Mouse (Mus musculus): ENCODE results near the gene Xndc1. TPM values are rescaled to one million over a fixed set of nuclear protein-coding genes. Genes with fewer than 3 reads are reported as not detected.

Gene Xndc1
- polyA plus RNA-seq, 1 experiment from 2014 or later = 26.3 TPM

GRCm38 (mm10) chr7:102120326-102120725 lies 55.0 kb downstream of the Xndc1 start:
- Histone ChIP-seq H3K36me3 (ENCODE audit: control insufficient read depth, insufficient read depth, low read length) (peaks cover 65% of the 10 kb centered on the region), H3K9ac (replicated peaks; ENCODE audit: low read depth, low read length) (no peak overlapping the region)
- WGBS = 97% methylated on average over 10 of the region's 10 CpGs

GRCm38 (mm10) chr7:102132395-102132794 lies 67.1 kb downstream of the Xndc1 start:
- Histone ChIP-seq H3K4me3 (ENCODE audit: low read depth, low read length) (no peak overlapping the region), H3K27ac (ENCODE audit: low read length) (no peak overlapping the region), H3K9ac (replicated peaks; ENCODE audit: low read depth, low read length) (no peak overlapping the region), H3K9me3 (ENCODE audit: control insufficient read depth, low read depth, low read length) (no peaks in the 10 kb centered on the region), H3K36me3 (ENCODE audit: control insufficient read depth, insufficient read depth, low read length) (peaks cover 71% of the 10 kb centered on the region), H3K4me1 (ENCODE audit: control insufficient read depth, insufficient read depth, low read length) (no peaks in the 10 kb centered on the region), H3K4me2 (replicated peaks; ENCODE audit: low read depth, low read length) (no peak overlapping the region), H3K27me3 (ENCODE audit: control insufficient read depth, insufficient read depth, low read length) (no peaks in the 10 kb centered on the region)
- 84% methylated on average over 4 of the region's 4 CpGs for WGBS
- ATAC-seq (ENCODE audit: insufficient number of reproducible peaks, insufficient read depth, low FRiP score, low read depth) = no peak

More at GRCm38 (mm10) chr7:102120326-102120725, 55.0 kb downstream of the Xndc1 start:
- ATAC-seq (ENCODE audit: insufficient number of reproducible peaks, insufficient read depth, low FRiP score, low read depth) = no peak
- Histone ChIP-seq H3K4me2 (replicated peaks; ENCODE audit: low read depth, low read length) (no peak overlapping the region), H3K4me3 (ENCODE audit: low read depth, low read length) (no peak overlapping the region), H3K27ac (ENCODE audit: low read length) (no peak overlapping the region), H3K4me1 (ENCODE audit: control insufficient read depth, insufficient read depth, low read length) (no peaks in the 10 kb centered on the region), H3K27me3 (ENCODE audit: control insufficient read depth, insufficient read depth, low read length) (no peaks in the 10 kb centered on the region), H3K9me3 (ENCODE audit: control insufficient read depth, low read depth, low read length) (no peaks in the 10 kb centered on the region)

Other genes with a start within 250 kb of the Xndc1 start
- gene Phox2a, start 247.2 kb upstream of the Xndc1 start, polyA plus RNA-seq (2014; fragmentation: Nextera tagmentation; extraction: Ambion mirVana) = 9.9 and 11.9 TPM in 2 replicates
- 20.5 and 21.6 TPM in 2 replicates for gene Inppl1, start 227.3 kb upstream of the Xndc1 start, polyA plus RNA-seq (2014; fragmentation: Nextera tagmentation; extraction: Ambion mirVana)
- 1.6 and 3.4 TPM in 2 replicates for gene Folr2, start 208.3 kb upstream of the Xndc1 start, polyA plus RNA-seq (2014; fragmentation: Nextera tagmentation; extraction: Ambion mirVana)
- 72.0 and 74.3 TPM in 2 replicates for gene Anapc15, start 201.8 kb upstream of the Xndc1 start, polyA plus RNA-seq (2014; fragmentation: Nextera tagmentation; extraction: Ambion mirVana)
- gene Folr1, start 194.7 kb upstream of the Xndc1 start, polyA plus RNA-seq (2014; fragmentation: Nextera tagmentation; extraction: Ambion mirVana) = 1.1 and 1.9 TPM in 2 replicates
- gene Lamtor1, start 159.6 kb upstream of the Xndc1 start, polyA plus RNA-seq (2014; fragmentation: Nextera tagmentation; extraction: Ambion mirVana) = 148 and 159 TPM in 2 replicates
- 0.13 and 0.74 TPM in 2 replicates for gene Tomt, start 159.2 kb upstream of the Xndc1 start, polyA plus RNA-seq (2014; fragmentation: Nextera tagmentation; extraction: Ambion mirVana)
- gene Lrrc51, start 131.6 kb upstream of the Xndc1 start, polyA plus RNA-seq (2014; fragmentation: Nextera tagmentation; extraction: Ambion mirVana) = 8.7 and 11.6 TPM in 2 replicates
- 99.7 and 102 TPM in 2 replicates for gene Numa1, start 131.4 kb upstream of the Xndc1 start, polyA plus RNA-seq (2014; fragmentation: Nextera tagmentation; extraction: Ambion mirVana)
- gene Il18bp, start 46.8 kb upstream of the Xndc1 start, polyA plus RNA-seq (2014; fragmentation: Nextera tagmentation; extraction: Ambion mirVana) = 3.1 and 3.6 TPM in 2 replicates
- gene Rnf121, start within 50 bp of the Xndc1 start, polyA plus RNA-seq (2014; fragmentation: Nextera tagmentation; extraction: Ambion mirVana) = 24.7 and 26.1 TPM in 2 replicates
- gene Xntrpc, start 202 bp downstream of the Xndc1 start, polyA plus RNA-seq (2014; fragmentation: Nextera tagmentation; extraction: Ambion mirVana) = 1.1 and 1.8 TPM in 2 replicates
- gene Trpc2, start 17.6 kb downstream of the Xndc1 start, polyA plus RNA-seq (2014; fragmentation: Nextera tagmentation; extraction: Ambion mirVana) = not detected in 2 replicates
- gene Art1, start 36.2 kb downstream of the Xndc1 start, polyA plus RNA-seq (2014; fragmentation: Nextera tagmentation; extraction: Ambion mirVana) = 0.41 and 1.1 TPM in 2 replicates
- 0.22 and 0.88 TPM in 2 replicates for gene Art5, start 44.0 kb downstream of the Xndc1 start, polyA plus RNA-seq (2014; fragmentation: Nextera tagmentation; extraction: Ambion mirVana)
- 0.10 TPM in 1 of 2 replicates, not detected in the other for gene Chrna10, start 51.3 kb downstream of the Xndc1 start, polyA plus RNA-seq (2014; fragmentation: Nextera tagmentation; extraction: Ambion mirVana)
- 51.6 and 53.5 TPM in 2 replicates for gene Nup98, start 144.7 kb downstream of the Xndc1 start, polyA plus RNA-seq (2014; fragmentation: Nextera tagmentation; extraction: Ambion mirVana)
- 99.0 and 103 TPM in 2 replicates for gene Pgap2, start 144.7 kb downstream of the Xndc1 start, polyA plus RNA-seq (2014; fragmentation: Nextera tagmentation; extraction: Ambion mirVana)
- 61.6 and 65.1 TPM in 2 replicates for gene Rhog, start 190.5 kb downstream of the Xndc1 start, polyA plus RNA-seq (2014; fragmentation: Nextera tagmentation; extraction: Ambion mirVana)
- 24.9 and 25.6 TPM in 2 replicates for gene Stim1, start 202.3 kb downstream of the Xndc1 start, polyA plus RNA-seq (2014; fragmentation: Nextera tagmentation; extraction: Ambion mirVana)

Measured in stomach, embryonic 14.5 days (tissue).